8 mouse cellular contexts compared by ENCODE assay signal in the genomic region with DNA sequence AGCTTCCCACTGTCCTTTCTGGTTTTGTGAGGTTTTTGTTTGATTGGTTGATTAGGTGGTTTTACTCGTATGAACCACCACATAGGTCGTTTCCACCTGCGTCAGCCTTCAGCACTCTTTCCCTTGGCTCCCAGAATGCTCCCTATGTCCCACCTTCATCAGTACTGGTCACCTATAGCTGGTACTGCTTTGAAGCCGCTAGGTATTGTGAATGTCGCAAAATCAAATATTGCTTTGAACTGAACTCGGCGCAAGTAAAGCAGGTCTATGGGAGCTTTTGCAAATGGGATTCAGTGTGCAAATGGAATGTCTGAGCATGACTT. TPM values are rescaled to one million over a fixed set of nuclear protein-coding genes. Genes with fewer than 3 reads are reported as not detected.
DNase-seq lines count a peak whose midpoint lies in the region; ATAC-seq and TF ChIP-seq lines count a peak whose summit lies in the region.

No protein-coding gene starts in this region.

- peak; percentile 11 for DNase-seq in lung, embryonic 14.5 days
- no peak for DNase-seq in lung, postnatal 4 days
- DNase-seq in urinary bladder, postnatal 25 days (ENCODE audit: low spot score) = no peak
- DNase-seq in gastrocnemius, adult 8-10 months (ENCODE audit: low spot score in 2 of 2) = no peak
- no peak for DNase-seq in left cerebral cortex, adult 11 months (ENCODE audit: low spot score)

- H3K4me2 ChIP-seq in lung, embryonic 14.5 days = peak overlapping the region; percentile 99
- peak overlapping the region; percentile 96 for H3K4me2 ChIP-seq in embryonic facial prominence, embryonic 15.5 days (replicated peaks)
- peak overlapping the region; percentile 91 for H3K4me2 ChIP-seq in intestine, postnatal 0 days (replicated peaks; ENCODE audit: low read depth)
- peak overlapping the region; percentile 92 for H3K4me2 ChIP-seq in neural tube, embryonic 15.5 days

- peak overlapping the region; percentile 85 for H3K4me3 ChIP-seq in lung, embryonic 14.5 days (ENCODE audit: low read depth, low read length)
- peak overlapping the region; percentile 67 for H3K4me3 ChIP-seq in embryonic facial prominence, embryonic 15.5 days (replicated peaks)
- H3K4me3 ChIP-seq in intestine, postnatal 0 days (ENCODE audit: low read depth, low read length) = peak overlapping the region; percentile 78
- peak overlapping the region; percentile 89 for H3K4me3 ChIP-seq in neural tube, embryonic 15.5 days (replicated peaks)

- H3K27me3 ChIP-seq in lung, embryonic 14.5 days (ENCODE audit: insufficient read depth, low read length) = no peaks in the 10 kb centered on the region
- no peaks in the 10 kb centered on the region for H3K27me3 ChIP-seq in embryonic facial prominence, embryonic 15.5 days
- H3K27me3 ChIP-seq in intestine, postnatal 0 days (replicated peaks; ENCODE audit: control insufficient read depth, insufficient read depth, low read length) = no peaks in the 10 kb centered on the region
- H3K27me3 ChIP-seq in neural tube, embryonic 15.5 days (replicated peaks) = no peaks in the 10 kb centered on the region

- H3K9ac ChIP-seq in lung, embryonic 14.5 days = peak overlapping the region; percentile 79
- no peak overlapping the region; the same call in 1 of the 2 replicates for H3K9ac ChIP-seq in embryonic facial prominence, embryonic 15.5 days
- peak overlapping the region; percentile 85; the same call in 1 of the 2 replicates for H3K9ac ChIP-seq in intestine, postnatal 0 days (ENCODE audit: low read depth, low read length)
- H3K9ac ChIP-seq in neural tube, embryonic 15.5 days (replicated peaks) = peak overlapping the region; percentile 75

- WGBS in lung, embryonic 14.5 days = 16% methylated on average over 7 of the region's 7 CpGs
- 13% methylated on average over 7 of the region's 7 CpGs for WGBS in embryonic facial prominence, embryonic 15.5 days
- 12% methylated on average over 7 of the region's 7 CpGs for WGBS in intestine, postnatal 0 days
- 14% methylated on average over 7 of the region's 7 CpGs for WGBS in neural tube, embryonic 15.5 days

- ATAC-seq in lung, embryonic 14.5 days (ENCODE audit: insufficient read depth) = peak; percentile 10; the same call in 1 of the 2 replicates
- no peak for ATAC-seq in embryonic facial prominence, embryonic 15.5 days (ENCODE audit: insufficient number of reproducible peaks, low FRiP score, low TSS enrichment, low read depth)
- no peak for ATAC-seq in intestine, postnatal 0 days
- ATAC-seq in neural tube, embryonic 15.5 days (ENCODE audit: low FRiP score) = peak; percentile 48

- peaks cover 5% of the 10 kb centered on the region; the same call in 1 of the 2 replicates for H3K4me1 ChIP-seq in lung, embryonic 14.5 days (ENCODE audit: insufficient read depth)
- peaks cover 23% of the 10 kb centered on the region for H3K4me1 ChIP-seq in embryonic facial prominence, embryonic 15.5 days
- H3K4me1 ChIP-seq in intestine, postnatal 0 days (replicated peaks; ENCODE audit: control insufficient read depth, insufficient read depth, low read length) = no peaks in the 10 kb centered on the region
- H3K4me1 ChIP-seq in neural tube, embryonic 15.5 days = peaks cover 24% of the 10 kb centered on the region

- no peaks in the 10 kb centered on the region for H3K9me3 ChIP-seq in lung, embryonic 14.5 days (ENCODE audit: low read depth, low read length)
- no peaks in the 10 kb centered on the region for H3K9me3 ChIP-seq in embryonic facial prominence, embryonic 15.5 days (replicated peaks)
- H3K9me3 ChIP-seq in intestine, postnatal 0 days (ENCODE audit: control insufficient read depth) = no peaks in the 10 kb centered on the region
- no peaks in the 10 kb centered on the region for H3K9me3 ChIP-seq in neural tube, embryonic 15.5 days (replicated peaks)

- no peak for TF ChIP-seq CTCF in lung, embryonic 14.5 days (IDR thresholded peaks at IDR 0.05; ENCODE audit: low read depth)
- TF ChIP-seq CTCF in intestine, postnatal 0 days (IDR thresholded peaks at IDR 0.05; ENCODE audit: low read depth) = no peak

- no peaks in the 10 kb centered on the region for H3K36me3 ChIP-seq in lung, embryonic 14.5 days (ENCODE audit: insufficient read depth)
- H3K36me3 ChIP-seq in embryonic facial prominence, embryonic 15.5 days = no peaks in the 10 kb centered on the region
- H3K36me3 ChIP-seq in intestine, postnatal 0 days (ENCODE audit: control insufficient read depth, insufficient read depth) = no peaks in the 10 kb centered on the region
- no peaks in the 10 kb centered on the region for H3K36me3 ChIP-seq in neural tube, embryonic 15.5 days

- H3K27ac ChIP-seq in lung, embryonic 14.5 days (ENCODE audit: low read depth) = no peak overlapping the region
- H3K27ac ChIP-seq in embryonic facial prominence, embryonic 15.5 days (replicated peaks) = no peak overlapping the region
- peak overlapping the region; percentile 91; the same call in 1 of the 2 replicates for H3K27ac ChIP-seq in intestine, postnatal 0 days (ENCODE audit: low read depth, low read length)
- peak overlapping the region; percentile 92 for H3K27ac ChIP-seq in neural tube, embryonic 15.5 days (replicated peaks)

RNA-seq across cellular contexts. Expression of gene Trappc10, which starts 0.7 kb away (rescaled TPM):
- polyA plus RNA-seq in lung, embryonic 14.5 days (2014; fragmentation: Nextera tagmentation; extraction: Ambion mirVana) = 15.7 and 18.0 TPM in 2 replicates
- polyA plus RNA-seq in embryonic facial prominence, embryonic 15.5 days (2015; fragmentation: Nextera tagmentation; extraction: Ambion mirVana) = 15.8 and 16.1 TPM in 2 replicates
- 28.1 and 32.1 TPM in 2 replicates for polyA plus RNA-seq in intestine, postnatal 0 days (2015; fragmentation: Nextera tagmentation; extraction: Ambion mirVana)
- polyA plus RNA-seq in neural tube, embryonic 15.5 days (2015; fragmentation: Nextera tagmentation; extraction: Ambion mirVana) = 23.1 and 28.4 TPM in 2 replicates
- total RNA-seq in gastrocnemius, adult 8-10 months (2022) = 10 to 100 TPM; 36.9 to 57.4 (median 42.2) TPM

Comparison
In these comparisons a context has a peak if more than half of its experiments do, and no peak if none do; other contexts are left out.
1. ATAC-seq: peak in lung, embryonic 14.5 days (single experiment) and neural tube, embryonic 15.5 days (single experiment); none in embryonic facial prominence, embryonic 15.5 days (single experiment) and intestine, postnatal 0 days (single experiment).
2. H3K27ac ChIP-seq: peak in intestine, postnatal 0 days (single experiment) and neural tube, embryonic 15.5 days (single experiment); none in lung, embryonic 14.5 days (single experiment) and embryonic facial prominence, embryonic 15.5 days (single experiment).
3. Peak in every context shown above with its lines, with median percentiles within 50 percentile points of each other: H3K4me2 ChIP-seq and H3K4me3 ChIP-seq.